ENCODE assay signal across 30 mouse cellular contexts in the genomic region with DNA sequence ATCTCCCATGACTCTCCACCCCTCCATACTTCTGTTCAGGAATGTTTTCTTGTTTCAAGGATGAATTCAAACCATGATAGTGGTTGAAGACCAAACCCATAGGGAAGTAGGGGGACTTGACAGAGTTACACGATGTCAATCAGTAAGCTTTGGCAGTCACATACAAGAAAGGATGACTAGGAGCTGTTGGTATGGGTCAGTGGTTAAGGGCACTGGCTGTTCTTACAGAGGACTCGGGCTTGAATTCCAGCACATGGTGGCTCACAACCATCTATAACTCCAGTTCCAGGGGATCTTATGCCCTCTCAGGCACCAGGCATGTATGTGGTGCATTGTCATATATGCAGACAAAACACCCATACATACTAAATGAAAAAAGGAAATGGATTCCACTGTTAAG.
"Had no signal": no experiment of that assay in that cellular context is flagged by ENCODE, and none has a peak within 500 bp of the region (broad histone marks: within the 10 kb centered on the region; RNA-seq: fewer than 3 reads in every experiment).

No protein-coding gene starts in this region.

- H3K36me3 ChIP-seq: limb, embryonic 10.5 days; limb, embryonic 12.5 days; limb, embryonic 13.5 days; limb, embryonic 15.5 days; liver, embryonic 13.5 days; lung, embryonic 15.5 days; midbrain, embryonic 12.5 days; midbrain, embryonic 13.5 days; midbrain, embryonic 15.5 days; neural tube, embryonic 12.5 days; neural tube, embryonic 13.5 days had no signal

- H3K9me3 ChIP-seq: limb, embryonic 10.5 days; limb, embryonic 12.5 days; limb, embryonic 13.5 days; limb, embryonic 15.5 days; liver, embryonic 12.5 days; liver, embryonic 13.5 days; liver, embryonic 15.5 days; lung, embryonic 15.5 days; megakaryocyte, embryonic 14.5 days; midbrain, embryonic 10.5 days; midbrain, embryonic 12.5 days; midbrain, embryonic 13.5 days; midbrain, embryonic 15.5 days; neural tube, embryonic 12.5 days; neural tube, embryonic 13.5 days had no signal

- H3K27ac ChIP-seq: limb, embryonic 10.5 days; limb, embryonic 12.5 days; limb, embryonic 13.5 days; limb, embryonic 15.5 days; liver, embryonic 12.5 days; liver, embryonic 13.5 days; liver, embryonic 14.5 days; liver, embryonic 15.5 days; lung, embryonic 15.5 days; macrophage; midbrain, embryonic 10.5 days; midbrain, embryonic 12.5 days; midbrain, embryonic 13.5 days; midbrain, embryonic 15.5 days; neural tube, embryonic 12.5 days; neural tube, embryonic 13.5 days had no signal

- H3K9ac ChIP-seq: limb, embryonic 12.5 days; limb, embryonic 13.5 days; limb, embryonic 15.5 days; liver, embryonic 12.5 days; liver, embryonic 13.5 days; liver, embryonic 14.5 days; liver, embryonic 15.5 days; liver, postnatal 0 days; lung, embryonic 14.5 days; lung, embryonic 15.5 days; midbrain, embryonic 12.5 days; midbrain, embryonic 13.5 days; midbrain, embryonic 15.5 days; neural tube, embryonic 12.5 days; neural tube, embryonic 13.5 days had no signal

- ATAC-seq: liver, embryonic 12.5 days; liver, postnatal 0 days; lung, postnatal 0 days; midbrain, embryonic 13.5 days; midbrain, embryonic 15.5 days had no signal

- H3K4me3 ChIP-seq: limb, embryonic 10.5 days; limb, embryonic 12.5 days; limb, embryonic 13.5 days; limb, embryonic 15.5 days; liver, embryonic 12.5 days; liver, embryonic 13.5 days; liver, embryonic 15.5 days; lung, embryonic 15.5 days; megakaryocyte, embryonic 14.5 days; midbrain, embryonic 10.5 days; midbrain, embryonic 12.5 days; midbrain, embryonic 13.5 days; midbrain, embryonic 15.5 days; myocyte; neural tube, embryonic 12.5 days; neural tube, embryonic 13.5 days had no signal

- H3K4me2 ChIP-seq: limb, embryonic 12.5 days; limb, embryonic 13.5 days; limb, embryonic 15.5 days; liver, embryonic 11.5 days; liver, embryonic 12.5 days; liver, embryonic 13.5 days; liver, embryonic 15.5 days; lung, embryonic 14.5 days; lung, embryonic 15.5 days; midbrain, embryonic 12.5 days; midbrain, embryonic 13.5 days; midbrain, embryonic 15.5 days; neural tube, embryonic 12.5 days; neural tube, embryonic 13.5 days had no signal

- H3K27me3 ChIP-seq: limb, embryonic 12.5 days; limb, embryonic 13.5 days; limb, embryonic 15.5 days; liver, embryonic 12.5 days; liver, embryonic 13.5 days; liver, embryonic 15.5 days; lung, embryonic 15.5 days; midbrain, embryonic 12.5 days; midbrain, embryonic 13.5 days; midbrain, embryonic 15.5 days; neural tube, embryonic 12.5 days; neural tube, embryonic 13.5 days had no signal

- DNase-seq: left cerebral cortex, postnatal 4 days; liver; liver, embryonic 13.5 days; liver, postnatal 0 days; lung, adult 18-20 months; lung, adult 2 months; lung, embryonic 14.5 days; lung, postnatal 10 days; lung, postnatal 14 days; lung, postnatal 4 days; midbrain, embryonic 14.5 days had no signal
